Mouse (Mus musculus): ENCODE data around the gene Acer1. TPM values are rescaled to one million over a fixed set of nuclear protein-coding genes. Genes with fewer than 3 reads are reported as not detected.
A peak's percentile ranks its signal among the peaks of the same experiment; 100 is the strongest.
"Not testable (repeated sequence)": the region's sequence is repeated elsewhere in the genome, so short reads cannot be mapped to it uniquely, and the experiment has no call there.

Gene Acer1
- polyA plus RNA-seq, 1 experiment from 2014 or later: not detected

- H3K27me3 ChIP-seq (ENCODE audit: control insufficient read depth, insufficient read depth, low read depth, low read length): no peaks in the 10 kb centered on the region
- no peak overlapping the region for H3K4me3 ChIP-seq (ENCODE audit: low read length)
- H3K4me1 ChIP-seq (replicated peaks; ENCODE audit: control insufficient read depth, insufficient read depth, low read length): peaks cover 11% of the 10 kb centered on the region
- H3K9me3 ChIP-seq (ENCODE audit: control insufficient read depth, low read length): no peaks in the 10 kb centered on the region
- no peak overlapping the region for H3K4me2 ChIP-seq (ENCODE audit: low read depth, low read length)
- H3K9ac ChIP-seq (ENCODE audit: low read length): no peak overlapping the region
- WGBS: 73% methylated on average over 3 of the region's 3 CpGs
- no peak overlapping the region for H3K27ac ChIP-seq (ENCODE audit: low read length)
- H3K36me3 ChIP-seq (ENCODE audit: control insufficient read depth, insufficient read depth, low read length): peaks cover 20% of the 10 kb centered on the region
- no peak for ATAC-seq (ENCODE audit: low read depth)
These were observed 68.9 kb downstream of the Acer1 start for GRCm38 (mm10) chr17:56913023-56913422.

- H3K27me3 ChIP-seq (ENCODE audit: control insufficient read depth, insufficient read depth, low read depth, low read length); H3K27ac ChIP-seq (ENCODE audit: low read length); H3K9ac ChIP-seq (ENCODE audit: low read length); ATAC-seq (ENCODE audit: low read depth); H3K4me3 ChIP-seq (ENCODE audit: low read length); H3K4me2 ChIP-seq (ENCODE audit: low read depth, low read length); H3K9me3 ChIP-seq (ENCODE audit: control insufficient read depth, low read length): not testable (repeated sequence)
- H3K4me1 ChIP-seq (replicated peaks; ENCODE audit: control insufficient read depth, insufficient read depth, low read length): peaks cover 21% of the 10 kb centered on the region
- H3K36me3 ChIP-seq (ENCODE audit: control insufficient read depth, insufficient read depth, low read length): peaks cover 17% of the 10 kb centered on the region
- 75% methylated on average over 2 of the region's 2 CpGs for WGBS
These were observed 72.2 kb downstream of the Acer1 start for GRCm38 (mm10) chr17:56909764-56910163.

- peak; percentile 51 for ATAC-seq (ENCODE audit: low read depth)
- H3K4me3 ChIP-seq (ENCODE audit: low read length): no peak overlapping the region
- peak overlapping the region; percentile 74 for H3K27ac ChIP-seq (ENCODE audit: low read length)
- 17% methylated on average over 9 of the region's 9 CpGs for WGBS
- peak overlapping the region; percentile 36; the same call in 1 of the 2 replicates for H3K9ac ChIP-seq (ENCODE audit: low read length)
- no peaks in the 10 kb centered on the region for H3K9me3 ChIP-seq (ENCODE audit: control insufficient read depth, low read length)
- H3K4me1 ChIP-seq (replicated peaks; ENCODE audit: control insufficient read depth, insufficient read depth, low read length): peaks cover 19% of the 10 kb centered on the region
- no peak overlapping the region; the same call in 1 of the 2 replicates for H3K4me2 ChIP-seq (ENCODE audit: low read depth, low read length)
- H3K36me3 ChIP-seq (ENCODE audit: control insufficient read depth, insufficient read depth, low read length): peaks cover 20% of the 10 kb centered on the region
- H3K27me3 ChIP-seq (ENCODE audit: control insufficient read depth, insufficient read depth, low read depth, low read length): no peaks in the 10 kb centered on the region
These were observed 74.0 kb downstream of the Acer1 start for GRCm38 (mm10) chr17:56907887-56908286.

GRCm38 (mm10) chr17:56907096-56907495 is 74.8 kb downstream of the Acer1 start:
- 58% methylated on average over 5 of the region's 5 CpGs for WGBS
- Histone ChIP-seq H3K27me3 (ENCODE audit: control insufficient read depth, insufficient read depth, low read depth, low read length) (no peaks in the 10 kb centered on the region), H3K27ac (ENCODE audit: low read length) (peak overlapping the region; percentile 74), H3K4me1 (replicated peaks; ENCODE audit: control insufficient read depth, insufficient read depth, low read length) (peaks cover 19% of the 10 kb centered on the region), H3K9me3 (ENCODE audit: control insufficient read depth, low read length) (no peaks in the 10 kb centered on the region), H3K36me3 (ENCODE audit: control insufficient read depth, insufficient read depth, low read length) (peaks cover 22% of the 10 kb centered on the region), H3K4me2 (ENCODE audit: low read depth, low read length) (no peak overlapping the region), H3K4me3 (ENCODE audit: low read length) (no peak overlapping the region), H3K9ac (ENCODE audit: low read length) (no peak overlapping the region)
- ATAC-seq (ENCODE audit: low read depth): peak; percentile 86

GRCm38 (mm10) chr17:56906166-56906565 is 75.8 kb downstream of the Acer1 start:
- H3K4me1 ChIP-seq (replicated peaks; ENCODE audit: control insufficient read depth, insufficient read depth, low read length): peaks cover 19% of the 10 kb centered on the region
- no peak overlapping the region for H3K4me3 ChIP-seq (ENCODE audit: low read length)
- WGBS: 82% methylated on average over 3 of the region's 3 CpGs
- H3K4me2 ChIP-seq (ENCODE audit: low read depth, low read length): no peak overlapping the region
- peaks cover 23% of the 10 kb centered on the region for H3K36me3 ChIP-seq (ENCODE audit: control insufficient read depth, insufficient read depth, low read length)
- H3K27me3 ChIP-seq (ENCODE audit: control insufficient read depth, insufficient read depth, low read depth, low read length): no peaks in the 10 kb centered on the region
- no peak overlapping the region for H3K27ac ChIP-seq (ENCODE audit: low read length)
- no peak for ATAC-seq (ENCODE audit: low read depth)
- H3K9me3 ChIP-seq (ENCODE audit: control insufficient read depth, low read length): no peaks in the 10 kb centered on the region
- no peak overlapping the region for H3K9ac ChIP-seq (ENCODE audit: low read length)

Other genes with a start within 250 kb of the Acer1 start
- 5.1 and 7.3 TPM in 2 replicates for gene Nrtn, start 224.6 kb downstream of the Acer1 start, polyA plus RNA-seq (2015; fragmentation: Nextera tagmentation; extraction: Ambion mirVana)
- gene Dus3l, start 217.4 kb downstream of the Acer1 start, polyA plus RNA-seq (2015; fragmentation: Nextera tagmentation; extraction: Ambion mirVana): 40.8 and 43.6 TPM in 2 replicates
- gene Prr22, start 211.9 kb downstream of the Acer1 start, polyA plus RNA-seq (2015; fragmentation: Nextera tagmentation; extraction: Ambion mirVana): 0.84 and 1.5 TPM in 2 replicates
- gene Rfx2, start 151.1 kb downstream of the Acer1 start, polyA plus RNA-seq (2015; fragmentation: Nextera tagmentation; extraction: Ambion mirVana): 6.7 and 6.9 TPM in 2 replicates
- not detected in 2 replicates for gene Acsbg2, start 107.7 kb downstream of the Acer1 start, polyA plus RNA-seq (2015; fragmentation: Nextera tagmentation; extraction: Ambion mirVana)
- gene 1700061G19Rik, start 106.6 kb downstream of the Acer1 start, polyA plus RNA-seq (2015; fragmentation: Nextera tagmentation; extraction: Ambion mirVana): 0.43 and 0.53 TPM in 2 replicates
- gene Mllt1, start 46.7 kb downstream of the Acer1 start, polyA plus RNA-seq (2015; fragmentation: Nextera tagmentation; extraction: Ambion mirVana): 34.8 and 40.6 TPM in 2 replicates
- gene Clpp, start 8.2 kb upstream of the Acer1 start, polyA plus RNA-seq (2015; fragmentation: Nextera tagmentation; extraction: Ambion mirVana): 113 and 124 TPM in 2 replicates
- gene Alkbh7, start 15.2 kb upstream of the Acer1 start, polyA plus RNA-seq (2015; fragmentation: Nextera tagmentation; extraction: Ambion mirVana): 41.3 and 42.6 TPM in 2 replicates
- not detected in 2 replicates for gene Pspn, start 17.9 kb upstream of the Acer1 start, polyA plus RNA-seq (2015; fragmentation: Nextera tagmentation; extraction: Ambion mirVana)
- gene Gtf2f1, start 29.2 kb upstream of the Acer1 start, polyA plus RNA-seq (2015; fragmentation: Nextera tagmentation; extraction: Ambion mirVana): 60.0 and 61.3 TPM in 2 replicates
- 0.63 and 1.0 TPM in 2 replicates for gene Gm17949, start 29.3 kb upstream of the Acer1 start, polyA plus RNA-seq (2015; fragmentation: Nextera tagmentation; extraction: Ambion mirVana)
- 21.3 and 23.7 TPM in 2 replicates for gene Khsrp, start 49.4 kb upstream of the Acer1 start, polyA plus RNA-seq (2015; fragmentation: Nextera tagmentation; extraction: Ambion mirVana)
- gene Slc25a41, start 59.5 kb upstream of the Acer1 start, polyA plus RNA-seq (2015; fragmentation: Nextera tagmentation; extraction: Ambion mirVana): not detected in 2 replicates
- 62.6 and 63.1 TPM in 2 replicates for gene Crb3, start 77.0 kb upstream of the Acer1 start, polyA plus RNA-seq (2015; fragmentation: Nextera tagmentation; extraction: Ambion mirVana)
- gene Slc25a23, start 77.7 kb upstream of the Acer1 start, polyA plus RNA-seq (2015; fragmentation: Nextera tagmentation; extraction: Ambion mirVana): 8.1 and 9.6 TPM in 2 replicates
- gene Dennd1c, start 96.4 kb upstream of the Acer1 start, polyA plus RNA-seq (2015; fragmentation: Nextera tagmentation; extraction: Ambion mirVana): 5.4 and 5.8 TPM in 2 replicates
- gene Tubb4a, start 105.7 kb upstream of the Acer1 start, polyA plus RNA-seq (2015; fragmentation: Nextera tagmentation; extraction: Ambion mirVana): 12.3 and 15.0 TPM in 2 replicates
- 7.3 and 8.5 TPM in 2 replicates for gene Tnfsf9, start 123.2 kb upstream of the Acer1 start, polyA plus RNA-seq (2015; fragmentation: Nextera tagmentation; extraction: Ambion mirVana)
- not detected in 2 replicates for gene Cd70, start 167.7 kb upstream of the Acer1 start, polyA plus RNA-seq (2015; fragmentation: Nextera tagmentation; extraction: Ambion mirVana)
- 0.26 and 0.29 TPM in 2 replicates for gene Tnfsf14, start 212.1 kb upstream of the Acer1 start, polyA plus RNA-seq (2015; fragmentation: Nextera tagmentation; extraction: Ambion mirVana)
- gene C3, start 246.0 kb upstream of the Acer1 start, polyA plus RNA-seq (2015; fragmentation: Nextera tagmentation; extraction: Ambion mirVana): 3.2 and 8.4 TPM in 2 replicates

All from lung, embryonic 16.5 days (tissue).